Mouse (Mus musculus) liver (tissue): ENCODE measurements around the gene Gm39115.
"Not testable (repeated sequence)": the region's sequence is repeated elsewhere in the genome, so short reads cannot be mapped to it uniquely, and the experiment has no call there.

Source experiments
- DNase-seq: peaks from one replicate; pipeline ENCODE4 v3.0.0-alpha.2; 2020; ENCODE audit warnings: mixed read lengths

The Gm39115 gene

DNA sequence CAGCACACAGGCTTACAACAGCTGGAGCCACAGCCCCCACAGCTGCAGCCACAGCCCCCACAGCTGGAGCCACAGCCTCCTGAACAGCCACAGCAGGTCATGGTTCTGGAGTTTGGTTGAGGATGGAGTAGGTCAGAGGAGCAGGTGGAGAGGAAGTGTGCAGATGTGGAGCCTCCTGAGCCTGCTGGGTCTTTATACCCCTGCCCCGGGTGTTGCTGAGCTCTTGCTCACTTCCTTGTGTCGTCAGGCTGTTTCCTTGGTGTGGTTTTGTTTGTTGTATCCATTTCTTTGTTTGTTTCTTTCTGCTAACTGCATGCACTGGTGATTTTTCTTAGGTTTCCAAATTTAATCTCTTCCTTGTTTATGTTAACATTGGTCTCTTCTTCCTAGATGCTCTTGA, at the start of gene Gm39115:
TSS of gene Gm39115 (minus strand) at position 101 of the 400 bp plus-strand sequence.
- DNase-seq, result not testable (repeated sequence)

DNA sequence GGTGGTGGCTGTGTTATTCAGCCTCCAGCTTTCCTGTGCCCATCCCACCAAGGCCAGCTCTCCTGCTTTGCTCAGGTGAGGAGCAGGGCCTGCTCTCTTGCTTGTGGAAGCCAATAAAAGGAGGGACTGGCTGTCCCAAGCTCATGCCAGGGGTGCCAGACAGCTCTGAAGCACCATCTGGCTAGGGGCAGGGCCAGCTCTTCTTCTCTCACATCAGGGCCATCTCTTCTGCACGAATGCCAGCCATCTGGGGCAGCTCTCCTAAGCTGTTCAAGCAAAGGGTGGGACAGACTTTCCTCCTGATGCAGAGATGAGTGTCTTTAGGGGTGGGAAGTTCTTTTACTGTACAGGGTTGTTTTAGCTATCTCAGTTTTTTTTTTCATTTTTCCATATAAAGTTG, 45.2 kb upstream of the Gm39115 start:
- DNase-seq, result no peak

DNA sequence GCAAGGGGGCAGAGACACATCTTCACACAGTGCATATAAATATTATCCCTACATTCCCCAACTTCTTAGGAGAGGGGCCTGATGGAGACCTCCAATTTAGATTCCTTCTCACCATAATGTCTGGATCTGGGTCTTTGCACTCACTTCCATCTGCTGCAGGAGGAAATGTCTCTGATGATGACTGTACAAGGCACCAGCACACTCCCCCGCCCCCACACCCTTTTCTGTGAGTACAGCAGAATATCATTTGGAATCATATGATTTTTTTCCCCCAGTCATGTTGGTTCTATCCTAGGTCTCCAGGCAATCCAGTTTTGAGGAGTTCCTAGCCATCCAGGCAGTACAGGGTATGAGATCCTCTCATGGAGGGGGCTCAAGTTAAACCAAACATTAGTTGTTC, 42.9 kb upstream of the Gm39115 start:
- DNase-seq, result no peak

DNA sequence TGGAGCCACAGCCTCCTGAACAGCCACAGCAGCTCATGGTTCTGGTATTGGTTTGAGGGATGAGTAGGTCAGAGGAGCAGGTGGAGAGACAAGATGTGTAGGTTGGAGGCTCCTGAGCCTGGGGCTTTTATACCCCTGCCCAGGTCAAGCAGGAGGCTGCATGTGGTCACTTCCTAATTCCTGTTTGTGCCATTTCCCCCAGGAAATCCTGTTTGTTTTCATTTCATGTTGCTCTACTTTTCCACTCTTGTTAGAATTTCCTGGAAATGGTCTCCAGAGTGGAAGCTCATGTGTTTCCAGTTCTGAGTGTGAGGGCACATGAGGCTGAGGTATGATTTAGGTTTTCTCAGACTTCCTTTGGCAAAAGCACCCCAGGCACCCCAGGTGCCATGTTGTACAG, 40.1 kb upstream of the Gm39115 start, which contains the start of gene Krtap5-2:
TSS of gene Krtap5-2 (minus strand) at position 101 of the 400 bp plus-strand sequence.
- not testable (repeated sequence) for DNase-seq

DNA sequence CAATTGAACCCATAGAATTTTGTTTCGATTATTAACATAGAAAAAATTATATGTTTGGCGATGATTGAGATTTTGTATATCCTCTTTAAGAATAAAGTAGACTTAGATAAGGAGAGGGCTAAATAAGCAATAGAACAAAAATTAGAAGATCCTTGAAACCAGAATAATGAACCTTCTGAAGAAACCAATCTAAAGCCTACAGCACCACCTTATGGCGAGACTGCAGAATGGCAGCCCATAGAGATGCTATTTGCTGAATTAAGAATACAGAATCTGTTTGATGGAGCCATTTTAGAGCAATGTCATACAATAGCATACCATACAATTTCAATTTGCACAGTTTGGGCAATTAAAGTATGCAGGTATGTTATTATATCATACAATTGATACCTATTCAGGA, 34.0 kb upstream of the Gm39115 start:
- no peak for DNase-seq

DNA sequence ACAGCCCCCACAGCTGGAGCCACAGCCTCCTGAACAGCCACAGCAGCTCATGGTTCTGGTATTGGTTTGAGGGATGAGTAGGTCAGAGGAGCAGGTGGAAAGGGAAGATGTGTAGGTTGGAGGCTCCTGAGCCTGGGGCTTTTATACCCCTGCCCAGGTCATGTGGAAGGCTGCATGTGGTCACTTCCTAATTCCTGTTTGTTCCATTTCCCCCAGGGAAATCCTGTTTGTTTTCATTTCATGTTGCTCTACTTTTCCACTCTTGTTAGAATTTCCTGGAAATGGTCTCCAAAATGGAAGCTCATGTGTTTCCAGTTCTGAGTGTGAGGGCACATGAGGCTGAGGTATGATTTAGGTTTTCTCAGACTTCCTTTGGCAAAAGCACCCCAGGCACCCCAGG, 29.8 kb upstream of the Gm39115 start, which contains the start of gene Gm4553:
TSS of gene Gm4553 (minus strand) at position 101 of the 400 bp plus-strand sequence.
- not testable (repeated sequence) for DNase-seq

DNA sequence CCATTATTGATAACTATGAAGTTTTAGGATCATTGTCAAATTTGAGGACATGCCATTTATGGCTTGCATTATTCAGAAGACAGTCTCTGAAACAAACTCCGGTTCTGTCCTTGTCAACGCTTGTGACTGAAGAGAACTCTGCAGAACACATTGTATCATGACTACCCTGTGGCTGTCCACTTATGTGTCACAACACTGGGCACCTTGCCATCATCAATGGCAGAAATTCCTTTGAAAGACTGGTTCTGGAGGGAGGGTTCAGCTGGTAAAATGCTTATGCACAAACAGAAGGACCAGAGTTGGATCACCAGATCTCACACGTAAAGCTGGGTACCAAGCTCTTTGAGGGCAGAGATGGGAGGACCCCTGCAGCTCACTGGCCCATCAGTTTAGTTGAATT, 23.5 kb upstream of the Gm39115 start:
- DNase-seq, result no peak

DNA sequence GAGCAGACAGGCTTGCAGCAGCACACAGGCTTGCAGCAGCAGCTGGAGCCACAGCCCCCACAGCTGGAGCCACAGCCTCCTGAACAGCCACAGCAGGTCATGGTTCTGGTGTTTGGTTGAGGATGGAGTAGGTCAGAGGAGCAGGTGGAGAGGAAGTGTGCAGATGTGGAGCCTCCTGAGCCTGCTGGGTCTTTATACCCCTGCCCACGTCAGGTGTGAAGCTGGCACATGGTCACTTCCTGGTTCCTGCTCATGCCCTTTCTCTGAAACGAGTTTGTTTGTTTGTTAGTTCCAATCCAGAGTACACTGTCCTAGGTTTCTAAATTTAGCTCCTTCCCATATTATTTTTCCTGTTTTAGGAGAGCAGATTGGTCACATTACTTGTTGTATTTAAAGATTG, 21.2 kb upstream of the Gm39115 start, which contains the start of gene Gm29735:
TSS of gene Gm29735 (minus strand) at position 101 of the 400 bp plus-strand sequence.
- DNase-seq, result not testable (repeated sequence)

DNA sequence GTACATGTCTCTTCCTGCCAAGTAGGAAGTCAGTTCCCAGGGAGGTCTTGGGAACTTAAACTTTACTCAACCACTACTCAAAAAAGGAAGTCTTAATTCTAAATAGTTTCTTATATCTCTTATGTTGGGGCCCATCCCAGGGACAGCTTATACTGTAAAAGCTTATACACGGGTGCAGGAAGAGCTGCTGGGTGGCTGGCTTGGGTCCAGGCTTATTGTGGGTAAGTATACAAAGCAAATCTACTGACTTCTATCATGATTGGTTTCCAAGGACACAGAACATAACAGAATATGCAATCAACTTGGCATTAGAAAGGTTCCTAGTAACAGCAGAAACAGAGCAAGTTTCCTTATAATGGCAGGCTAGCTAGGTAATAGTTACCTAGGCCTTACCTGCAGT, 19.5 kb upstream of the Gm39115 start:
- no peak for DNase-seq

DNA sequence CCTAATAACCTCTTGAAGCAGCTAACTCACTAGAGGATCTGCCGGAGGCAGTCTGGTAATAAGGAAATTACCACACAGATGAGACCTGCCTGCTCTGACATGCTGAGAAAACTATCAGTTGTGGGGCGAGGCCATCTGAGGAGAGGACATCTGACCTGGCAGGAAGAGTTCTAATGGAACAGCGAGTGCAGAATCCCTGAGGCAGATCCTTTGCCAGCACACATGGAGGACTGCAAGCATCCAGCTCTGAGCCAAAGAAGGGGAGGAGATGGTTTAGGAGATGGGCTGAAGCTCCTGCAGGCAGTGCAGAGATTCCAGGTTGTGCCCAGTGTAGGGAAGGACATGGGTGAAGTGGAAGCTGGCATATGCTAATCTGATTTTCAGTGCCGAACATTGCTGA, 16.4 kb upstream of the Gm39115 start:
- DNase-seq, result no peak

DNA sequence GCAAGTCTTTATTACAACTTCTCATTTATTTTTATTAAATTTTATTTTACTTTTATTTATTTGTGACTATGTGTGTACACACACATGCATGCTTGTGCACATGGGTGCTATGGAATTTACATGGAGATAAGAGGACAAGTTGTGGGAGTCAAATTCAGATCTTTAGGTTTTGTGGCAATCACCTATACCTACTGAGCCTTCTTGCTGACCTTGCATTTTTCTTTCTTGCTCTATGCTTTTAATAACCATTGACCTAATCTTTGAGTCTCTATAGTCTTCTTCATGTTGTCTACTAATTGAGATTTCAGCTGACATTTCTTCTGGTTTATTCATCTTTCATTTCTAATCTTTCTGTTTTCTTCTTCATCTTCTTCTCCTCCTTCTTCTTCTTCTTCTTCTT, 12.8 kb upstream of the Gm39115 start:
- DNase-seq, result no peak

DNA sequence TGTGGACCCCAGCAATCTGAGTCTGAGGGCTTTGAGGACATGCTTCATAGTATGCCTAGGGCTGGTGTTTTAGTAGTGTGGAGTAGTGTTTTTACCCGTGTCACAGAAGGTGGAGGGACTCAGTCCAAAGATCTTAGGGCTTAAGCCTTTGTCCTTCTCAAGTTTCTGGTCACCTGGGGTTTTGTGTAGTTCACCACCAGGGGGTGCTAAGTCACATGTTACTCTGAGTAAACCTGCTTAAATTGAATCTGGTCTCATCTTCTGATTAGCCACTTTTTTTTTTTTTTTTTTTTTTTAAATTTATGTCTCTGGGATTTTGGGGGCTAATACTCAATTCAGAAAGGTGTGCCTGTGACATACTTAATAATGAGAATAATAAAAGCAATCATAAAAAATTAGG, 10.2 kb upstream of the Gm39115 start:
- peak; percentile 41 for DNase-seq

DNA sequence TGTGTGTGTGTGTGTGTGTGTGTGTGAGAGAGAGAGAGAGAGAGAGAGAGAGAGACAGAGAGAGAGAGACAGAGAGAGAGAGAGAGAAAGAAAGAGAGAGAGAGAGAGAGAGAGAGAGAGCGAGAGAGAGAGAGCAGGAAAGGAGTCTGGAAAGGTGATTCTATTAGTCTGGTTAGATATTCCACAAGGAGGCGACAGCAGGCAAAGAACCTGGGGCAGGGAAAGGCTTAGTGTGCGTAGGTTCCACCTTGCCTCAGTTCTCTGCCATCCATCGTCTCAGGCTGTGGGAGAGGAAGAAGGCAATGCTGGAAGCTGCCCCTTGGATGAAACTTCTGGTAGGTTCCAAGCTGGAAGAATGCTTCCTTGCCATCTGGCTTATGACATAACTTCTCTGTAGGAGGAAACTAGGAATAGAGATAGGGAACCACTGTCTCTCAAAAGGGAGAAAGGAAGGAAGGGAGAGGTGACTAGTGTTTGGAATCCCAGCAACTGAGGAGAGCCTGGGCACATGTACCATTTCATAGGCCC, 9.6 kb upstream of the Gm39115 start:
- DNase-seq, result no peak

DNA sequence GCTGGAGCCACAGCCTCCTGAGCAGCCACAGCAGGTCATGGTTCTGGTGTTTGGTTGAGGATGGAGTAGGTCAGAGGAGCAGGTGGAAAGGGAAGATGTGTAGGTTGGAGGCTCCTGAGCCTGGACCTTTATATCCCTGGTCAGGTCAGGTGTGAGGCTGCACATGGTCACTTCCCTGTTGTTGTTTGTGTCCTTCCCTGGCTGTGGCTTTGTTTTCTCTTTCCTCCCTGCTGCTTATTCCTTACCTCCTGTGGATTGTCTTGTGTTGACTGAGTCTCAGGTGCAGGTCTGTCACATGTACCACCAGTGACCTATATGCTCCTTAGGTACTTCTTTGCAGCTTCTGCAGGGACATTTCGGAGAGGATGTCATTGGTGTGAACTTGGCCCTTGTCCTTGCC, 8.7 kb upstream of the Gm39115 start, which contains the start of gene Gm45337:
TSS of gene Gm45337 (minus strand) at position 101 of the 400 bp plus-strand sequence.
- DNase-seq, result no peak

DNA sequence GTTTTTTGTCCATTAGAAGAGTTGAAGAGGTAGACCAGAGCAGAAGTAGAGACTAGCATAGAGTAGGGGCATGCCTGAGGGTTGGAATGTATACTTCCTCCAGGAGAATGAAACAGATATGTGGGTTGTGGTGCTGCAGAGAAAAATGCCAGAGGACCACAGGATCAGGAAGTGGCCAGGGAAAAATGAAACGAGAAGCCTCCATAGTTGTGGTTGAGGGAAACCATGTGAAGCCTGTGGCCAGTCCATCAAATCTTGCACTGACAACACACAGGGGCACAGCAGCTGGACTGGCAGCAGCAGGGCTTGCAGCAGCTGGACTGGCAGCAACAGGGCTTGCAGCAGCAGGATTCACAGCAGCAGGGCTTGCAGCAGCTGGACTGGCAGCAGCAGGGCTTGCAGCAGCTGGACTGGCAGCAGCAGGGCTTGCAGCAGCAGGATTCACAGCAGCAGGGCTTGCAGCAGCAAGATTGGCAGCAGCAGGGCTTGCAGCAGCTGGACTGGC, 7.7 kb upstream of the Gm39115 start:
- not testable (repeated sequence) for DNase-seq

DNA sequence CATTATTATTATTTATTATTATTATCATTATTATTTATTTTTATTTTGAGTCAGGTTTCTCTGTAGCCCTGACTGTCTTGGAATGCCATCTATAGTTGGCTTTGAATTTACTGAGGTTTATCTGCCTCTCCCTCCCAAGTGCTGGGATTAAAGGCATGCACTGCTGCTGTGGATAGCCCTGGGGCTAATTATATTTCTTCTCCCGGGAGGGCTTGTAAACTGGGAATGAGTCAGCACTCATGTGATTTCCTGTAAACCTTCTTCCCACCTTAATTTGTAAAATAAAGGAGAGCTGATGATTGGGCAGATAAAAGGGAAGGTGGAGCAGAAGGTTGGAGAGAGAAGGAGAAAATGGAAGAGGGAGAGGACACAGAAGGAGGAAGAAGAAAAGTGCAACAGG, 4.9 kb upstream of the Gm39115 start:
- DNase-seq, result no peak

DNA sequence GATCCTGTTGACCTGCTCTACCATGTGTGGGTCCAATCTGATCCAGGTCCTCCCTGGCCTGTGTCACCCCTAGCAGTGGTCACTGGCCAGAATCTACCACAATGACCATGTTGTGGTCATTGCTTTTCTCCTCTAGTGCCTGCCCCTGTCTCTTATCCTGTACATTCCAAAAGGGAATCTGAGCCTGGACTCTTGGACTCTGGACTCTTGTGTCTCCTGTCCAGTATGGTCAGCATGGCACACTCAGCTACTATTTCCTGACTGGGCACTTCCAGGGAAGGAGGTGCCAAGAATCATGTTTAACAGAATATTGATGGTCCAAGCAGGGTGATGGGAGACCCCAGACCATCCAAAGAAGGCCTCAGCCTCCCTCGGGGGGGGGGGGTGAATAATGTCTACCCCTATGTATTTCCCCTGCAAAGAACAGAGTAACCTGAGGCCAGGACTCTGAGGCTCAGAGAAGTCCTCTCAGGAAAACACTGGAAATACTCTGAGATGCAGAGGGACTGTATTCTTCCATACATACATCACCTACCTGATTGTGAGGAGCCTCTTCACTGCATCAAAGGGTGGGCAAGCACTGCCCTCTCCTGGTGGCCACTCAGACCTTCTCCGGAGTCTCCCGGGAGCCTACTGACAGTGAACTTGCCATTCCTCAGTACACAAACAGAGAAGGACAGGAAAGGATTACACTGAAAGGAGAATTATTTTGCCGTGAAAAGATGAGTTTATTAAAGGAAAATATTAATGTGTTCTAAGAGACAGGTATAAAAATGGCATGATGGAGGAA, 1.4 kb downstream of the Gm39115 start:
- DNase-seq, result peak; percentile 18

DNA sequence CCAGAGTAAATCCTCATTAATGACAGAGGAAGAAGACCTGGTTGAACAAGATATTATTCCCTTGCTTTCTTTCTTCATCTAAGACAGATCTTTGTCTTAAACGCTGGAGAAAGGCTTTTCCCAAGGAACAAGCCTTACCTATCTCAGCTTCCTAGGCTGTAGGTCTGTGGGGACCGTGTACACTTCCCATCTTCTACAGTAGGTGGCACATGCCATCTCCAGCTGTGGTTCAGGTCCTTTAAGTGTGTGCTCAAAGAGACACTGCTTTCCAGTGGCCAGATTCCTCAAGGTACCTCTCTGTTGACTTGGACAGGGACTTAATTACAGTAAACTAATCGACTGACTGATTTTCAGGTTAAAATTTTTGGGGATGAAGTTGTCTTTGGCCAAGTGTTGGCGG, 7.0 kb downstream of the Gm39115 start:
- DNase-seq, result no peak

DNA sequence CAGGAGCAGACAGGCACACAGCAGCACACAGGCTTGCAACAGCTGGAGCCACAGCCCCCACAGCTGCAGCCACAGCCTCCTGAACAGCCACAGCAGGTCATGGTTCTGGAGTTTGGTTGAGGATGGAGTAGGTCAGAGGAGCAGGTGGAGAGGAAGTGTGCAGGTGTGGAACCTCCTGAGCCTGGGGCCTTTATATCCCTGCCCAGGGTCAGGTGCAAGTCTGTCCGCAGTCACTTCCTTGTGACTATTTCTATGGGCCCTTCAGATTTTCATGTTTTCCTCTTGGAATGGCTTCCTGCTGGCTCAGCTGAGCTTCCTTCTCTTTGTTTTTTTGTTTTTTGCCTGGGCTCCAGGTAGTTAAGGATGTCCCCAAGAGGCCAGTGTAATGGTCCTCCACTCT, 15.2 kb downstream of the Gm39115 start, which contains the start of gene Gm45618:
TSS of gene Gm45618 (minus strand) at position 101 of the 400 bp plus-strand sequence.
- DNase-seq, result not testable (repeated sequence)

DNA sequence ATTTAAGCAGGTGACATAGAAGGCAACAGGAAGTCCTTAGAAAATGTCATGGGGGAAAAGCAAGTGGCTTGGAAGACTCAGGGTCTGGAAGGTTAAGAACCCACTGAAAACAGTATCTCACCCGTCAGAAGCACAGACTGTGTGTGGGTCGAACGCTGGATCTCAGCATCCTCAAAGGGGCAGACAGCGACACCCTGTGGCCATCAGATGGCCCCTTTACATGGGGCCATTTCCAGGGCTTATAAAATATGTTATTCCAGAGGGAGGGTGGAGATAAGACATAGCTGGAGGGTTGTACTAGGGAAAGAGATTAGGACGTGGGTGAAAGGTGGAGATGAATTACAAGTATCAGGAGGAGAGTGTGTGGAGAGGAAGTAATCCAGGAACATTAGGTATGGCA, 16.2 kb downstream of the Gm39115 start:
- peak; percentile 30 for DNase-seq

DNA sequence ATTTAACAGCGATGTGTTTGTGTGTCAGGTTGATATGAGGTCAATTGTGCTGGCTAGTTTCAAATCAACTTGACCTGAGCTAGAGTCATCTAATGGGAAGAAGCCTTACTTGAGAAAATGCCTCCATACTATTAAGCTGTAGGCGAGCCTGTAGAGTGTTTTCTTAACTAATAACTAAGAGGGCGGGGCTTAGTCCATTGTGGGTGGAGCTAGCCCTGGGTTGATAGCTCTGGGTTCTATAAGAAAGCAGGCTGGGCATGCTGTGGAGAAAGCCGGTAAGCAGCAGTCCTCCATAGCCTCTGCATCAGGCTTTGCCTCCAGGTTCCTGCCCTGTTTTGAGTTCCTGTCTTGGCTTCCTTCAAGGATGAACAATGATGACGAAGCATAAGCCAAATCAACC, 31.1 kb downstream of the Gm39115 start:
- DNase-seq, result no peak

DNA sequence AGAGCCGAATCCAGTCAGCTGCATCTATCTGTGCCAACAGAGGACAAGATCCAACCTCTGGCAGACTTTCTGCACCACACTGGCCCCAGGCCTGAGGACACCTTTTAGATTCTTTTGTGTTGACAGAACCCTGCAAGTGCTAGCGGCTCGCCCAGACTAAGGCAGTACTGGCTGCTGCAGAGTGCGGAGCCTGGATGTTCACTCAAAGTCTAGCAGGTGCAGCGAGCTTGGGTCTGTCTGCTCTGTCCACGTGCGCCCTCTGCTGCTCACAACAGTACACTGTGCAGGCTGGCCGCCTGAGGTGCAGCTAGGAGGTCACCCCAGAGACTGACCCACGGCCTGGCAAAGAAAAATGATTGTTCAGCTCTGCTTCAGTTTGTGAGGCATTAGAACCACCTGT, 38.1 kb downstream of the Gm39115 start:
- peak; percentile 89 for DNase-seq

DNA sequence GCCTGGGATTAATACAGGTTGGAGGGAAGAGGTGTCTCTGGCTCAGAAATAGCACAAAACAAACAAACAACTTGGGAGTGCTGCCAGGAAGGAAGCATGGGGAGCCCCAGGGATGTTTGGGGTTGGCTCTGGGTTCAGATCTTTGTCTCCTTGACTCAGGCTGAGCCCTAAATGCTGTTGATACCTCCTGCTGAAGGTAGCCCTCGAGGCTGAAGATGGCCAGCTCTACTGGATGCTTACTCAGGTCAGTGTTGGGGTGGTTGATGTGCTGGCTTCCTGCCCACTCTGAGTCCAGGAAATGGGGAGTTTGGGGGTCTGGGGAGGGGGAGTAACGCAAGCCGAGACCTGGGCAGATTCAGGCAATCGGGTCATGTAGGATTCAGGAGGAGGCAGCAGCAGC, 39.1 kb downstream of the Gm39115 start:
- no peak for DNase-seq
